Comparison of ENCODE assay signal across 8 mouse cellular contexts in the genomic region with DNA sequence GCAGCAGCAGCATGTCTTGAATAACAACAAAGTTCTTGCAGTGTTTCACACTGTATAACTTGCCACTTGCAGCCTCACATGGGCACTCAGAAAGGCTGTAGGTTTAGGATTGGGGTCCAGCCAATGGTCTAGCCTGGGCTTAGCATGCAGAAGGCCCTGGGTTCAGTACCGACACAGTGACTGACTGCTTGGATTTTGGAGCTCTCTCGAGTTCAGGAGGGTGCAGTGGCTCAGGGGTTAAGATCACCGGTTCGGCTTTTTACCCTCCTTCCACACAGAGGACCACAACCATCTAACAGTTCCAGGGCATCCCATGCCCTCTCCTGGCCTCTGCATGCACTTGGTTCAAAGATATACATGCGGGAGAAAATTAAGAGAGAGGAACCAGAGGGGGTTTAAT. TPM values are rescaled to one million over a fixed set of nuclear protein-coding genes. Genes with fewer than 3 reads are reported as not detected.
DNase-seq lines count a peak whose midpoint lies in the region; ATAC-seq and TF ChIP-seq lines count a peak whose summit lies in the region.

No protein-coding gene starts in this region.

- intact Hi-C loops in gastrocnemius, adult 2 months (cut with DNase I), result no loop called here

- H3K36me3 ChIP-seq in C2C12 (ENCODE audit: control insufficient read depth, insufficient read depth), result peaks cover 13% of the 10 kb centered on the region
- peaks cover 11% of the 10 kb centered on the region; the same call in 1 of the 2 replicates for H3K36me3 ChIP-seq in forebrain, embryonic 15.5 days
- H3K36me3 ChIP-seq in liver, embryonic 15.5 days (replicated peaks), result no peaks in the 10 kb centered on the region; the same call in 1 of the 2 replicates

- H3K79me3 ChIP-seq in C2C12 (ENCODE audit: low read depth), result peaks cover 10% of the 10 kb centered on the region

- no peaks in the 10 kb centered on the region for H3K9me3 ChIP-seq in forebrain, embryonic 15.5 days
- no peaks in the 10 kb centered on the region for H3K9me3 ChIP-seq in liver, embryonic 15.5 days (replicated peaks)

- peak overlapping the region; percentile 98 for H3K27ac ChIP-seq in gastrocnemius, adult 2 months
- peak overlapping the region; percentile 97; the same call in 1 of the 2 replicates for H3K27ac ChIP-seq in forebrain, embryonic 15.5 days (replicated peaks)
- peak overlapping the region; percentile 91 for H3K27ac ChIP-seq in liver, embryonic 15.5 days (replicated peaks)

- H3K4me3 ChIP-seq in gastrocnemius, adult 2 months, result peak overlapping the region; percentile 76
- H3K4me3 ChIP-seq in C2C12 (ENCODE audit: insufficient read depth, poor library complexity, severe bottlenecking), result peak overlapping the region; percentile 76
- peak overlapping the region; percentile 87 for H3K4me3 ChIP-seq in forebrain, embryonic 15.5 days
- peak overlapping the region; percentile 67 for H3K4me3 ChIP-seq in liver, embryonic 15.5 days (replicated peaks)

- H3K4me2 ChIP-seq in forebrain, embryonic 15.5 days (replicated peaks), result peak overlapping the region; percentile 89
- H3K4me2 ChIP-seq in liver, embryonic 15.5 days, result peak overlapping the region; percentile 98

- no peak for TF ChIP-seq CTCF in gastrocnemius, adult 2 months (IDR thresholded peaks at IDR 0.05)
- TF ChIP-seq CTCF in C2C12 (IDR thresholded peaks at IDR 0.05; ENCODE audit: control insufficient read depth, insufficient read depth, insufficient read length), result no peak

- peaks cover 28% of the 10 kb centered on the region for H3K4me1 ChIP-seq in forebrain, embryonic 15.5 days
- H3K4me1 ChIP-seq in liver, embryonic 15.5 days (replicated peaks), result peaks cover 45% of the 10 kb centered on the region

- ATAC-seq in forebrain, embryonic 15.5 days (replicated peaks), result no peak
- no peak for ATAC-seq in liver, embryonic 15.5 days (ENCODE audit: insufficient read depth)
- no peak for ATAC-seq in activated CD4-positive, CD25-positive, alpha-beta regulatory T cell, adult 4 months

- no peak for DNase-seq in gastrocnemius, adult 2 months
- no peak for DNase-seq in gastrocnemius, adult 8-10 months (ENCODE audit: low spot score in 2 of 2)
- no peak for DNase-seq in frontal cortex, adult 2 months (ENCODE audit: extremely low spot score in 1 of 2, low spot score in 1 of 2)
- DNase-seq in adrenal gland, adult (ENCODE audit: inconsistent age in 2 of 2, low spot score in 1 of 2), result no peak

- peaks cover 22% of the 10 kb centered on the region for H3K79me2 ChIP-seq in C2C12 (ENCODE audit: control insufficient read depth, insufficient read depth)

- peak overlapping the region; percentile 96 for H3K9ac ChIP-seq in forebrain, embryonic 15.5 days (replicated peaks)
- peak overlapping the region; percentile 78 for H3K9ac ChIP-seq in liver, embryonic 15.5 days

- no peak overlapping the region for H3ac ChIP-seq in C2C12 (ENCODE audit: control insufficient read depth, insufficient read length, low read depth)

- H3K27me3 ChIP-seq in C2C12 (ENCODE audit: control insufficient read depth, insufficient read depth, insufficient read length), result no peaks in the 10 kb centered on the region
- H3K27me3 ChIP-seq in forebrain, embryonic 15.5 days, result no peaks in the 10 kb centered on the region
- no peaks in the 10 kb centered on the region for H3K27me3 ChIP-seq in liver, embryonic 15.5 days

- WGBS in forebrain, embryonic 15.5 days, result 34% methylated on average over 5 of the region's 5 CpGs
- WGBS in liver, embryonic 15.5 days (ENCODE audit: insufficient replicate concordance), result 17% methylated on average over 5 of the region's 5 CpGs

TF ChIP-seq in C2C12, 6 proteins besides CTCF, POLR2A, EP300 and RAD21:
- TF ChIP-seq CEBPB (IDR thresholded peaks at IDR 0.05; ENCODE audit: low read depth), result no peak
- TF ChIP-seq MYOG (IDR thresholded peaks at IDR 0.05; ENCODE audit: control insufficient read depth, extremely low read depth, insufficient read length), result no peak
- no peak for TF ChIP-seq FOSL1 (IDR thresholded peaks at IDR 0.05; ENCODE audit: insufficient read depth, low read length, poor library complexity, severe bottlenecking)
- TF ChIP-seq MAX (IDR thresholded peaks at IDR 0.05), result no peak
- no peak for TF ChIP-seq MYOD1 (IDR thresholded peaks at IDR 0.05; ENCODE audit: control insufficient read depth, insufficient read length, low read depth)
- TF ChIP-seq USF1 (IDR thresholded peaks at IDR 0.05; ENCODE audit: low read depth), result no peak
TF ChIP-seq in C2C12: peak in this region for 0.

RNA-seq across cellular contexts. Expression of gene Pgls, which starts 1.0 kb away (rescaled TPM):
- 10 to 100 TPM; 19.3 to 28.6 TPM for total RNA-seq in gastrocnemius, adult 2 months (2021)
- total RNA-seq in gastrocnemius, adult 8-10 months (2022), result 10 to 100 TPM; 19.3 to 22.8 (median 21.2) TPM
- 231 TPM for polyA plus RNA-seq in C2C12 (2012; fragmentation: generic; extraction: Trizol)
- polyA plus RNA-seq in forebrain, embryonic 15.5 days (2015; fragmentation: Nextera tagmentation; extraction: Ambion mirVana), result 191 TPM in 2 replicates
- 90.7 and 92.8 TPM in 2 replicates for polyA plus RNA-seq in liver, embryonic 15.5 days (2015; fragmentation: Nextera tagmentation; extraction: Ambion mirVana)
- 10 to 100 TPM; 77.4 to 87.4 TPM for polyA plus RNA-seq in activated CD4-positive, CD25-positive, alpha-beta regulatory T cell, adult 4 months (2017; shearing (Covaris generic))
- 45.6 and 51.6 TPM in 2 replicates for polyA plus RNA-seq in frontal cortex, adult 2 months (2012; rRNA removed)

RNA-seq across cellular contexts. Expression of gene Fam129c, which starts 6.4 kb away (rescaled TPM):
- total RNA-seq in gastrocnemius, adult 2 months (2021), result 1 to 10 TPM in 1 of 2 experiments, under 1 TPM in 1; 0.79 to 1.4 TPM
- total RNA-seq in gastrocnemius, adult 8-10 months (2022), result under 1 TPM; 0.27 to 0.63 (median 0.40) TPM
- 2.4 TPM for polyA plus RNA-seq in C2C12 (2012; fragmentation: generic; extraction: Trizol)
- 4.9 and 5.5 TPM in 2 replicates for polyA plus RNA-seq in forebrain, embryonic 15.5 days (2015; fragmentation: Nextera tagmentation; extraction: Ambion mirVana)
- polyA plus RNA-seq in liver, embryonic 15.5 days (2015; fragmentation: Nextera tagmentation; extraction: Ambion mirVana), result 0.99 and 1.4 TPM in 2 replicates
- 1 to 10 TPM; 1.9 to 3.9 TPM for polyA plus RNA-seq in activated CD4-positive, CD25-positive, alpha-beta regulatory T cell, adult 4 months (2017; shearing (Covaris generic))
- 4.3 and 4.5 TPM in 2 replicates for polyA plus RNA-seq in frontal cortex, adult 2 months (2012; rRNA removed)

RNA-seq across cellular contexts. Expression of gene Colgalt1, which starts 19.8 kb away (rescaled TPM):
- 10 to 100 TPM; 39.6 to 44.3 TPM for total RNA-seq in gastrocnemius, adult 2 months (2021)
- total RNA-seq in gastrocnemius, adult 8-10 months (2022), result 10 to 100 TPM; 36.6 to 45.2 (median 38.1) TPM
- 72.3 TPM for polyA plus RNA-seq in C2C12 (2012; fragmentation: generic; extraction: Trizol)
- polyA plus RNA-seq in forebrain, embryonic 15.5 days (2015; fragmentation: Nextera tagmentation; extraction: Ambion mirVana), result 54.3 and 56.2 TPM in 2 replicates
- 23.0 and 25.6 TPM in 2 replicates for polyA plus RNA-seq in liver, embryonic 15.5 days (2015; fragmentation: Nextera tagmentation; extraction: Ambion mirVana)
- polyA plus RNA-seq in activated CD4-positive, CD25-positive, alpha-beta regulatory T cell, adult 4 months (2017; shearing (Covaris generic)), result 10 to 100 TPM; 10.5 to 11.4 TPM
- 99.4 and 104 TPM in 2 replicates for polyA plus RNA-seq in frontal cortex, adult 2 months (2012; rRNA removed)

RNA-seq across cellular contexts. Expression of gene Slc27a1, which starts 22.3 kb away (rescaled TPM):
- total RNA-seq in gastrocnemius, adult 2 months (2021), result 100 to 1,000 TPM in 1 of 2 experiments, 10 to 100 TPM in 1; 57.2 to 116 TPM
- 10 to 100 TPM; 70.7 to 88.1 (median 80.5) TPM for total RNA-seq in gastrocnemius, adult 8-10 months (2022)
- polyA plus RNA-seq in C2C12 (2012; fragmentation: generic; extraction: Trizol), result 57.5 TPM
- polyA plus RNA-seq in forebrain, embryonic 15.5 days (2015; fragmentation: Nextera tagmentation; extraction: Ambion mirVana), result 68.5 and 71.8 TPM in 2 replicates
- 2.3 and 3.0 TPM in 2 replicates for polyA plus RNA-seq in liver, embryonic 15.5 days (2015; fragmentation: Nextera tagmentation; extraction: Ambion mirVana)
- 1 to 10 TPM; 4.4 to 8.9 TPM for polyA plus RNA-seq in activated CD4-positive, CD25-positive, alpha-beta regulatory T cell, adult 4 months (2017; shearing (Covaris generic))
- polyA plus RNA-seq in frontal cortex, adult 2 months (2012; rRNA removed), result 183 and 191 TPM in 2 replicates

RNA-seq across cellular contexts. Expression of gene Nxnl1, which starts 24.6 kb away (rescaled TPM):
- not detected for total RNA-seq in gastrocnemius, adult 2 months (2021)
- total RNA-seq in gastrocnemius, adult 8-10 months (2022), result under 1 TPM in 2 of 4 experiments, not detected in 2; 0.09 to 0.13 TPM
- 0.02 TPM for polyA plus RNA-seq in C2C12 (2012; fragmentation: generic; extraction: Trizol)
- not detected in 2 replicates for polyA plus RNA-seq in forebrain, embryonic 15.5 days (2015; fragmentation: Nextera tagmentation; extraction: Ambion mirVana)
- polyA plus RNA-seq in liver, embryonic 15.5 days (2015; fragmentation: Nextera tagmentation; extraction: Ambion mirVana), result 0.09 TPM in 1 of 2 replicates, not detected in the other
- under 1 TPM in 1 of 2 experiments, not detected in 1; 0.15 TPM for polyA plus RNA-seq in activated CD4-positive, CD25-positive, alpha-beta regulatory T cell, adult 4 months (2017; shearing (Covaris generic))
- 0.06 TPM in 1 of 2 replicates, not detected in the other for polyA plus RNA-seq in frontal cortex, adult 2 months (2012; rRNA removed)
